Comparison of ENCODE assay signal across 12 mouse cellular contexts in genomic region chr17:83313046-83313689, GRCm38 (mm10). TPM values are rescaled to one million over a fixed set of nuclear protein-coding genes. Genes with fewer than 3 reads are reported as not detected.
A peak's percentile ranks its signal among the peaks of the same experiment; 100 is the strongest.
DNase-seq lines count a peak whose midpoint lies in the region; ATAC-seq and TF ChIP-seq lines count a peak whose summit lies in the region.
"Had no signal": no experiment of that assay in that cellular context is flagged by ENCODE, and none has a peak within 500 bp of the region (broad histone marks: within the 10 kb centered on the region; RNA-seq: fewer than 3 reads in every experiment).

No protein-coding gene starts in this region.

- 32% methylated on average over 8 of the region's 8 CpGs for WGBS in forebrain, embryonic 13.5 days
- WGBS in forebrain, embryonic 16.5 days = 21% methylated on average over 8 of the region's 8 CpGs
- WGBS in lung, embryonic 14.5 days = 30% methylated on average over 8 of the region's 8 CpGs
- 23% methylated on average over 8 of the region's 8 CpGs for WGBS in stomach, embryonic 16.5 days
- 55% methylated on average over 8 of the region's 8 CpGs for WGBS in hindbrain, embryonic 10.5 days

- H3K9ac ChIP-seq in forebrain, embryonic 13.5 days = no peak overlapping the region
- H3K9ac ChIP-seq in forebrain, embryonic 16.5 days (replicated peaks; ENCODE audit: low read depth, low read length) = no peak overlapping the region
- H3K9ac ChIP-seq in lung, embryonic 14.5 days = no peak overlapping the region
- no peak overlapping the region for H3K9ac ChIP-seq in stomach, embryonic 16.5 days (ENCODE audit: low read length)
- H3K9ac ChIP-seq: intestine, embryonic 15.5 days; liver, embryonic 15.5 days had no signal

- no peak overlapping the region for H3K4me3 ChIP-seq in forebrain, embryonic 13.5 days
- H3K4me3 ChIP-seq in forebrain, embryonic 16.5 days (replicated peaks; ENCODE audit: low read length) = no peak overlapping the region
- H3K4me3 ChIP-seq in lung, embryonic 14.5 days (ENCODE audit: low read depth, low read length) = no peak overlapping the region
- H3K4me3 ChIP-seq in stomach, embryonic 16.5 days (replicated peaks; ENCODE audit: low read length) = no peak overlapping the region
- H3K4me3 ChIP-seq in hindbrain, embryonic 10.5 days = no peak overlapping the region
- H3K4me3 ChIP-seq: erythroblast, embryonic 14.5 days; intestine, embryonic 15.5 days; liver, embryonic 15.5 days had no signal

- peaks cover 30% of the 10 kb centered on the region for H3K4me1 ChIP-seq in forebrain, embryonic 13.5 days
- H3K4me1 ChIP-seq in forebrain, embryonic 16.5 days (replicated peaks; ENCODE audit: control insufficient read depth, insufficient read depth, low read length) = peaks cover 8% of the 10 kb centered on the region
- peaks cover 23% of the 10 kb centered on the region for H3K4me1 ChIP-seq in lung, embryonic 14.5 days (ENCODE audit: insufficient read depth)
- H3K4me1 ChIP-seq in stomach, embryonic 16.5 days (ENCODE audit: control insufficient read depth, insufficient read depth, low read length) = peaks cover 30% of the 10 kb centered on the region
- H3K4me1 ChIP-seq in hindbrain, embryonic 10.5 days (replicated peaks) = peaks cover 26% of the 10 kb centered on the region

- DNase-seq in lung, embryonic 14.5 days = no peak
- no peak for DNase-seq in lung, postnatal 4 days
- peak; percentile 44 for DNase-seq in R1 (ENCODE audit: low read depth, low spot score)
- DNase-seq in hindbrain, embryonic 10.5 days (ENCODE audit: low spot score) = no peak
- DNase-seq in spleen, postnatal 36 days (ENCODE audit: low spot score in 2 of 2) = no peak
- DNase-seq: cerebellum, adult 11-12 months had no signal

- no peak for TF ChIP-seq CTCF in lung, embryonic 14.5 days (IDR thresholded peaks at IDR 0.05; ENCODE audit: low read depth)

- no peaks in the 10 kb centered on the region for H3K9me3 ChIP-seq in forebrain, embryonic 13.5 days (replicated peaks)
- H3K9me3 ChIP-seq in forebrain, embryonic 16.5 days (ENCODE audit: control insufficient read depth, low read length) = no peaks in the 10 kb centered on the region
- no peaks in the 10 kb centered on the region for H3K9me3 ChIP-seq in lung, embryonic 14.5 days (ENCODE audit: low read depth, low read length)
- H3K9me3 ChIP-seq in stomach, embryonic 16.5 days (replicated peaks; ENCODE audit: control insufficient read depth, low read length) = no peaks in the 10 kb centered on the region
- no peaks in the 10 kb centered on the region for H3K9me3 ChIP-seq in hindbrain, embryonic 10.5 days
- H3K9me3 ChIP-seq: intestine, embryonic 15.5 days; liver, embryonic 15.5 days had no signal

- no peak overlapping the region for H3K4me2 ChIP-seq in forebrain, embryonic 13.5 days
- no peak overlapping the region for H3K4me2 ChIP-seq in forebrain, embryonic 16.5 days (ENCODE audit: low read length)
- no peak overlapping the region for H3K4me2 ChIP-seq in lung, embryonic 14.5 days
- H3K4me2 ChIP-seq in stomach, embryonic 16.5 days (ENCODE audit: low read depth, low read length) = no peak overlapping the region

- H3K36me3 ChIP-seq in forebrain, embryonic 13.5 days (ENCODE audit: poor library complexity, severe bottlenecking) = no peaks in the 10 kb centered on the region
- no peaks in the 10 kb centered on the region for H3K36me3 ChIP-seq in forebrain, embryonic 16.5 days (ENCODE audit: control insufficient read depth, insufficient read depth)
- H3K36me3 ChIP-seq in lung, embryonic 14.5 days (ENCODE audit: insufficient read depth) = no peaks in the 10 kb centered on the region
- H3K36me3 ChIP-seq in stomach, embryonic 16.5 days (ENCODE audit: control insufficient read depth, insufficient read depth, low read length) = no peaks in the 10 kb centered on the region
- H3K36me3 ChIP-seq in hindbrain, embryonic 10.5 days = no peaks in the 10 kb centered on the region
- H3K36me3 ChIP-seq: intestine, embryonic 15.5 days; liver, embryonic 15.5 days had no signal

- H3K27ac ChIP-seq in forebrain, embryonic 13.5 days = no peak overlapping the region
- H3K27ac ChIP-seq in forebrain, embryonic 16.5 days (ENCODE audit: low read length) = no peak overlapping the region
- H3K27ac ChIP-seq in lung, embryonic 14.5 days (ENCODE audit: low read depth) = no peak overlapping the region
- peak overlapping the region; percentile 88 for H3K27ac ChIP-seq in stomach, embryonic 16.5 days (ENCODE audit: low read length)
- no peak overlapping the region for H3K27ac ChIP-seq in hindbrain, embryonic 10.5 days
- H3K27ac ChIP-seq: liver, embryonic 15.5 days had no signal

- H3K27me3 ChIP-seq in forebrain, embryonic 13.5 days = no peaks in the 10 kb centered on the region
- H3K27me3 ChIP-seq in forebrain, embryonic 16.5 days (replicated peaks; ENCODE audit: control insufficient read depth, insufficient read depth, low read length) = no peaks in the 10 kb centered on the region
- H3K27me3 ChIP-seq in lung, embryonic 14.5 days (ENCODE audit: insufficient read depth, low read length) = no peaks in the 10 kb centered on the region
- H3K27me3 ChIP-seq in stomach, embryonic 16.5 days (ENCODE audit: control insufficient read depth, insufficient read depth, low read length) = no peaks in the 10 kb centered on the region
- H3K27me3 ChIP-seq in hindbrain, embryonic 10.5 days (ENCODE audit: insufficient read depth, poor library complexity, severe bottlenecking) = peaks cover 5% of the 10 kb centered on the region; the same call in 1 of the 2 replicates
- H3K27me3 ChIP-seq: intestine, embryonic 15.5 days had no signal

- ATAC-seq in forebrain, embryonic 13.5 days = peak; percentile 30; the same call in 1 of the 2 replicates
- ATAC-seq in forebrain, embryonic 16.5 days = no peak
- 0 out of 2 replicates have a peak, but pooled peaks have one; percentile 22 for ATAC-seq in lung, embryonic 14.5 days (ENCODE audit: insufficient read depth)
- ATAC-seq in stomach, embryonic 16.5 days (ENCODE audit: insufficient read depth, low FRiP score) = peak; percentile 35; the same call in 1 of the 2 replicates

RNA-seq across cellular contexts. Expression of gene Eml4, which starts 37.6 kb away (rescaled TPM):
- 26.7 and 30.1 TPM in 2 replicates for polyA plus RNA-seq in forebrain, embryonic 13.5 days (2015; fragmentation: Nextera tagmentation; extraction: Ambion mirVana)
- polyA plus RNA-seq in forebrain, embryonic 16.5 days (2015; fragmentation: Nextera tagmentation; extraction: Ambion mirVana) = 31.7 and 33.9 TPM in 2 replicates
- polyA plus RNA-seq in lung, embryonic 14.5 days (2014; fragmentation: Nextera tagmentation; extraction: Ambion mirVana) = 51.4 and 55.3 TPM in 2 replicates
- 21.4 and 24.2 TPM in 2 replicates for polyA plus RNA-seq in stomach, embryonic 16.5 days (2015; fragmentation: Nextera tagmentation; extraction: Ambion mirVana)
- 37.6 and 43.6 TPM in 2 replicates for polyA plus RNA-seq in hindbrain, embryonic 10.5 days (2016; fragmentation: Nextera tagmentation; extraction: Ambion mirVana)
